Mouse (Mus musculus): ENCODE data around the gene Mrpl3. TPM values are rescaled to one million over a fixed set of nuclear protein-coding genes. Genes with fewer than 3 reads are reported as not detected.
"Not testable (repeated sequence)": the region's sequence is repeated elsewhere in the genome, so short reads cannot be mapped to it uniquely, and the experiment has no call there.

The Mrpl3 gene
- 111 and 120 TPM in 2 replicates for total RNA-seq (2021)
- long read RNA-seq, experiment 1, transcript Mrpl3-201 (10 exons, 3,972 nt), result major isoform, 70 of 79 reads
- long read RNA-seq, experiment 1, partial matches to known transcripts, result 1 of 79 reads
- long read RNA-seq, experiment 1, other reads (novel, unspliced or antisense), result 6 of 79 reads
- long read RNA-seq, experiment 2, transcript Mrpl3-201 (10 exons, 3,972 nt), result major isoform, 63 of 69 reads
- long read RNA-seq, experiment 2, partial matches to known transcripts, result 0 of 69 reads
- long read RNA-seq, experiment 2, other reads (novel, unspliced or antisense), result 6 of 69 reads

DNA sequence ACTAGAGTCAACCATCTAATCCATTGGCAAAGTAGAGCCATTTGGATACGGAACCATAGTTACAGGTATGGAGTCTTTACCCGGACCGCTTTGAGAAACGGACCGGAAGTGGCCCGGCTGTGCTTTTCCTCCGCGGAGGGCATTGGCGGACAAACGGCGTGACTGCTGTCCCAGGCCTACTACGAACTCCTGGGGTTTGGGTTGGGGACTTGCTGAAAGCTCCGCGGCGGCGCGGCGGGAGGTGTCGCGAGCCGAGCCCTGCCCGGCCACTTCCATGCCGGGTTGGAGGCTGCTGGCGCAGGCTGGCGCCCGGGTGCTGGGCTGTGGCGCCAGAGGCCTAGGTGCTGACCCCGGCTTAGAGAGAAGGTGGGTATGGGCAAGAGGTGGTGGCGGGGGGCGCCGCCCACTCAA lies at the start of gene Mrpl3:
Gene Mrpl3 (plus strand): TSS at position 93 of the 411 bp plus-strand sequence.
- DNase-seq, result peak; percentile 92

DNA sequence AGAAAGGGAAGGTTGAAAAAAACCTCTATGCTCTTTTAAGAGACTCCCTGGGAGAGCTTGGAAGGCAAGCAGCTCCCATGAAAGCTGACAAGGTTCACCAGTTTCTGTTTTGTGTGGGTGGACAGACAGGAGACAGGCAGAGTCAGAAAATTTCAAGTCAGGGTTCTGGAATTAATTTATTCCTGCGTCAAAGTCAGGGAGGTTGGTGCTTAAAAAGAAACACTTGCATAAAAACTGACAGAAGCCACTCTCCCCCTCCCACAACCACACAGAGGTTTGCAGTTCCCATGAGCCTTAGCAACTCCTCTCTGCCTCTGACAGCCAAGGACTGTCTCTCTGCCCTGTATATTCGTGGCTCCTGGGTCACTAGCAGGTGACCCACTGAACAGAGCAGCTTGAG lies 42.3 kb upstream of the Mrpl3 start:
- DNase-seq, result no peak

DNA sequence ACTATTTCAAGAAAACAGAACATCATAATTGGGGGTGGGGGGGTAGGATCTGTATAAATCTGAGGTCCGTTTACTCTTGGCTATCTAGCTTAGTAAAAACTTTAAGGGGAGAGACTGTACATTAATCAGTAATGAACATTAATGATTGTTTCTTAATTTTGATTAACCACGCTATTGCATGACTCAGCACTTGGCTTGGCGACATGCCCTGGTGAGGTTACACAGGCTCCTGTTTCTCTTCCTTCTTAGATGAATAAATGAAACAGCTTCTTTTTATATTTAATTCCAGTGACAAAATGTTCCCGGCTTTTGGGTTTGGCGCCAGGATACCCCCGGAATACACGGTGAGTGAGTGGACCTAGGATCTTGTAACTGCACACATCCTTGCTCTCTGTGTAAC lies 34.9 kb upstream of the Mrpl3 start:
- DNase-seq, result no peak

DNA sequence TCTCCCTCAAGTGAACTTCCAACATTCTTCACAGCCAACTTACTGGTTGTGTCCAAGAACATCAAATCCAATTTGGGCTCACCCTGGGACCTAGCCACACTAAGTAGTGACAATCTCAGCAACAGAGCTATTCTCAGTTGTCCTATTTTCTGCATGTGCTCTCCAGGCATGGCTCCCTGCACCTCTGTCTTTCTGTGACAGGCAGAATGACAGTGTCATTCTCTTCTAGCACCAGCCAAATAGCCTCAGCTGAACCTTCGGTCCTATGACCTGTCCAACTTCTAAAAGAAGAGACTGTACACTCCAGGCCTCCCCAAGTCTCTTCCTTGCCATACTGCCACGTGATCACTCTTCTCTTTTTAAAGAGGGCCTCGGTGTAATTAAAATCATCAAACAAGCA lies 24.7 kb upstream of the Mrpl3 start:
- no peak for DNase-seq

DNA sequence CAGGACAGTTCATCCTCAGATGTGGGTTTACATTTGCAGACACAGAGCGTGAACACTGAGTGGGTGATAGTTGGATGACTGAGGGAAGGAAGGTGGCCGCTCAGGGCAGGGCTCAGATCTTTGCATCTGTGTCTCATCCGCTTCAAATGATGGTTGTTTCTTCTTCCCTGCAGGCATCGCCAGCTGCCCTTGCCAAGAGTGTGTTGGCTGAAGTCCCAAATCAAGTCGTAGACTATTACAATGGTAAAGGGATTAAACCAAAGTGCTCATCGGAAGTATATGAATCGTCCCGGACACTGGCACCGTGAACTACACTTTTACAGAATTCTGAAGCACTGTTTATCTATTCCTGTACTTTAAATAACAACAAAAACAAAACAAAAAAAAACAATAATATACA lies 20.5 kb upstream of the Mrpl3 start:
- DNase-seq, result no peak

DNA sequence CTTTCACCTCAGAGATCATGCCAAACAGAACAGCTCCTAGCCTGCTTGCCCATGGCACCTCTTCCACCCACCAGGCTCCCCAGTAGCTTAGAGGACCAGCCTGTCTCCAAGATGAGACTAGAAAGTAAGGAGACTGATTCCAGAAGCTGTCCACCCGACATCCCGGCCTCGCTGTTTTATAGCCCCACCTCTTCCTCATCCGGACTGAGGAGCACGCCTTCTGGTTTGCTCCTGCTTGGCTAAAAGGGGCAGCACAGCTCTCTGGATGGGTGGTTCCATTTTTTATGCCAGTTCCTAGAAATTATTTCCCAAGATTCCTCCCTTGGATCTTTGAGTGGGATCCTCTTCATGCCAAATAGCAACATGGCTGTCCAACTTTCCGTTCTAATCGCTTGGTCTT lies 19.4 kb upstream of the Mrpl3 start:
- no peak for DNase-seq

DNA sequence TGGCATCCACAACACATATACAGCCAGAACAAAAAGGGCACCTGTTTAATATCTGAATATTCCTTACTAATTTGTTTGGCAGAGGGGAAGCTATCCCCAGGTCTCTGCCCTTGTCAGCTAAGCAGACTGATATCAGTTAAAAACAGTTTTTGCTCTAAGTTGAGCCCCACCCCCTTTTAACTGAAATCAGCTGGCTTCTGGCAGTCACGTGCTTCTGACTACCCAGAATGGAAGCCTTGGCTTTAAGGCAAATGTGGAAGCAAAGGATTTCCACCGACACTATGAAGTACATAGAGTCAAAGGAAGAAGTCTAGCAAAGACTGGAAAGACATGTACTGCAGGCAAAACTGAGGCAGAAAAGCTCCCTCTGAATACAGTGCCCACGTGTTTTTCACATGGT lies 15.2 kb upstream of the Mrpl3 start:
- no peak for DNase-seq

DNA sequence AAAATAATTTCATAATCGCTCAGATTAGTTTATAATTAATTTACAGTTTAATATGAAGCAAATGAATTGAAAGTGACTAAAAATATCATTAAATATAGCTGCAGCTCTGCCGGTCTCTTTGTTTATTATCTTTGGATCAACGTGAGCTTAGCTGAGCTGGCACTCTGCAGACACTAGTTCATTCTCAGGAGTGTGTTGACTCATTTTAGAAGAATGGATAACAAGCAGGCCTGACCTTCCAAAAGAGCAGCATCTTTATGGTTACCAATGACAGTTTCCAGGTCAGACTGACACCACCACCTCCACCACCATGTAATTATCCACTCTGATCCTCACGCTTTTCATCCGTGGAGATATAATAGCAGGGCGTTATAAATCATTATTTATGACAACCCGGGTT lies 7.0 kb upstream of the Mrpl3 start:
- DNase-seq, result no peak

DNA sequence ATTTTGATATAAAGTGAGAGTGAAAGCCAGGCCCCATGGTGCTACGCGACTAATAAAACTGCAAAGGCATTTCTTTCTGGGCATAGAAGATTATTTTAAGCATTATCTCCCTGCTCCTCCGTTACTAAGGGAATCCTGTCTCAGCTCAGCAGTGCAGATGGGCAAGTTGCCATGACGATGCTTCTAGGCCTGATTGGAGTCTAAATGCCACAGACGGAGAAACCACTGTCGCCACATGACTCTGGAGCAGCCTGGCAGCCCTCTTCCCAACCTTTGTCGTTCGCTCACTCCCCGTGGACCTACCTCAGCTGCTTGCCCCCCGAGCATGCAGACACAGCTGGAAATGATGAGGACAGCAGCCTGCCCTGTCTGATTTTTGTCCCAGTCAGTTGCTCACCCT lies 4.7 kb upstream of the Mrpl3 start:
- no peak for DNase-seq

DNA sequence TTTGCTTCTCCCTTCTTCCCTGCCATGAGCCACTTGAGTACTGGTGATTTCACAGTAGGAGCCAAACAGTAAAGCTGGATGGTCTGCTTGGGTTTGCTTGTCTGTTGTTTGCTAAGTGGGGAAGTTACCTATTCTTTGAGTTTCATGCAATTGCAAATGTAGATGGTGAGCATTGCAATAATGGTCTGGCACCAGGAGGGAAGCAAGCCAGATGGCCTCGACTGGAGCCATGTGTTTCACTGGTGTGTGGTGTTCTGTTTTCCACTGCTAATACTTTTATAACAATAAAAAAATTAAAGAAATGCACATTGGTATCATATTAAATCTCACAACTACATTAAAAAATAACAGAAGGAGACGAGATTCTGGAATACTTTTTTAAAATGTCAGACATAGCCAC lies 3.4 kb upstream of the Mrpl3 start:
- DNase-seq, result no peak

DNA sequence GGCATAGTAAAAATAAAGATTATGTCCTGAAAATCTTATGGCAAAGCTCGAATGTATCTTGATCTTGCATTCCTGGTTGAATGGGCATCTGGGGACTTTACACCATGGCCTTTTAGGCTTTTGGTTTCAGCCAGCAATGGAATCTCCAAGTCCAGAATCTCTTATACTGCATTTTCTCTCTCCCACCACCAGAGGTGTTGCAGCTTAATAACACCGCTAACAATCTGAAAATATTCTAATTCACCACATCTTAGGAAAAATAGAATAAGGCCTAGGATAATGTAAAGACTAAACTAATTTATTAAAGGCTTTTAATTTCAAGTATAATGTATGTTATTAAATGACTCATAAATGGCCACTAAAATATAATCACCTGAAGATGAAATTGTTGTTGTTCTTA lies 2.8 kb upstream of the Mrpl3 start:
- no peak for DNase-seq

DNA sequence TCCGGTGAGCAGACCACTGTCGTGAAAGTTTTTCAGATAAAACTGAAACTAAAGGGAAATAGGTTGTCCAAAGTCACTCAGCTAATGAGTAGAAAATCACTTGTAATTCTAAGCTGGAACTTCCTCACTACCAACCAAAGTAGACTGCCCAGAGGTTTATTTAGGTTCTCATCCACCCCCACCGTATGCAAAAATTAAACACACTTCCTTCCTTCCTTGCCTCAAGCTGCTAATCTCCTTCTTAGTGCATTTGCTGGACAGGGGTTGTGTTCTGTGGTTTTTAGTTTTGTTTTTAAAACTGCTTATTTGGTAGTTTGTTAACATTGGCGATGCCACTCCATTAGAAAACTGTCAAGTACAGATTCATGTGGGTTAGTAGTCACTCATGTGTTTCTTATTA lies 773 bp downstream of the Mrpl3 start:
- no peak for DNase-seq

DNA sequence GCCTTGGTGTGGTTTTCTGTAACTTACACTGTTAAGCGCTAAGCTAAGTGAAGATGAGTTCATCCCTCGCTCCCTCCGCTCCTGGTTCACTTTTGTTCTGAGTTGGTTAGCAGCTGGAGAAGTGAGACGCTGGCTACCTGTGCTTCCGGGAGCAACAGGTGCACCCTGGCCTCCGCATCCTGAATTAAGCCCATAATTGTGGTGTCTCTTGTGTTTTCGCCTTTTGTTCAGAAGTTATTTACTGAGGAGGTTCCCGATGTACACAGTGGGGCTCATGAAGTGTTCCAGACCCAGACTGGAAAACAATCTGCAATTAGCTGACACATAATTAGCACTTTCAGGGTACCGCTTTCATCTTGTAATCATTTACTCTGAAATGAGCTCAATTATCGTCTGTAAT lies 16.1 kb downstream of the Mrpl3 start:
- DNase-seq, result no peak

DNA sequence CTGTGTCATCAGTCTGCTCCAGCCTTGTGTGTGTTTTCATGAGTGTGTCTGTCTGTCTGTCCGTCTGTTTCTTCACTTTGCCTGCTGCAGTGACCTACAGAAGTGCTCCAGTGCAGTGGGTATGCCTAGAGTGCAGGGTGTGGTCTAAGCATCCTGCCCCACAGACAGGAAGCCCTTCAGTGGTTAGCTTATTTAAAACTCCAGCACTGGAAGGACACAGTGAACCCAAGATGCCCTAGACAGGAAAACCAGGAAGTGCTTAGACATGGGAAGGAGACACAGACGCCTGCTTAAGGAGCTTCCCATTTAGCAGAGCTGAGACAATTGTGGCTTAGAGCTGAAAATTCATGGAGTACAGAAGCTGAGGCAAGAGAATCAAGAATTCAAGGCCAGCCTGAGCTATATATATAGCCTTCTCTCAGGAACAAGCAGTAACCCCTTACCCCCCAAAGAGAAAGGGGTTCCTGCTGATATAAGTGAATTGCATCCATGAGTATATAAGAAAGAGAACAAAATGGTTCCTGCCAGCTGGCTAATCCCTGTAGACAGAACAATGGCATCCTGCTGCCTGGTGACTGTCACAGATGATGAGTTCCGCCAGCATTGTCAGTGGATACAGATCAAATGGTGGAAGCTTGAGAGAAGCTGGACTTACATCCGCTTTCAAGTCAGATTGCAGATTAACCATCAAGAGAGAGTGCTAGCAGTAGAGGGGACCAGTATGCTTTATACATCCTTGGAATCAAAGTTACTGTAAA lies 20.1 kb downstream of the Mrpl3 start:
- no peak for DNase-seq

DNA sequence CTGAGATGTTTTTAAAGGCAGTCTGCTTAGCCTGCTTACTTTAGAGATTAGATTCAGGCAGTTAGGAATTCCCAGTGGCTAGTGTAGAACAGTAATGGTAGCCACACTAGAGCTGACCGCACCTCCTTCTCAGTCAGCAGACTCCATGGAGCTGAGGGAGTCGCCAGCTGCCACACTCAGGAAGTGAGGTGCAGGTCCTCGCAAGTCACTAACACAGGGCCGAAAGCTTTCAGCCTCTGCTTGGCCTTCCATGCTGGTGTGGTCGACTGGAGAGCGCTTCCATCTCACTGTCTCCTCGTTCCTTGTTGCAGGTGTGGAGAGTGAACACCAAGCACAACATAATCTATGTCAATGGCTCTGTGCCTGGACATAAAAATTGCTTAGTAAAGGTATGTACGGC lies 21.8 kb downstream of the Mrpl3 start:
- DNase-seq, result no peak

DNA sequence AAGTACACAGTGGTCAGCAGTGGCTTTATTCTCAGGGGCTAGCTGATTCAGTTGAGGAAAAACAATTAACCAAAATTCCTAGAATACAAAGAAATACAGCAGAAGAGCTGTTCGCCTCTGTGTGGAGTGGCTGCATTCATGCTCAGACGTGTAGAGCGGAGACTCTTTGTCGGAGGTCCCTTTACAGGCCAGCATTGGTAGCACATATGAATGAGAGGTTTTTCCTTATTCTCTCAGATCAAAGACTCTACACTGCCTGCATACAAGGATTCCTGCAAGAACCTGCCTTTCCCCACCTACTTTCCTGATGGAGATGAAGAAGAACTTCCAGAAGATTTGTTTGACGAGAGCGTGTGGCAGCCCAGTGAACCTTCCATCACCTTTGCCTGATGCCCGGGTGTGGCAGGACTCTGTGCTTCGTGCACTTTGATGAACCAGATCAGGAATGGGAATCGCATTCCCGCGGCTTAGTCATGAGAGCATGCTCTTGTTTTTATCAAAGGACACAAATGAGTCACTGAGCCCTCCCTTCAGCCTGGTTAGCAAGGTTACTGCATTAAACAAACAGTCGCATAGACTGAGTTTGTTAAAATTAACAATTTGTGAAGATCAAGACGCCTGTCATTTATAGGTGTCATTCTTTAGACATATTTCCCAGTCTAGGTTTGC lies 23.9 kb downstream of the Mrpl3 start:
- peak; percentile 68 for DNase-seq

DNA sequence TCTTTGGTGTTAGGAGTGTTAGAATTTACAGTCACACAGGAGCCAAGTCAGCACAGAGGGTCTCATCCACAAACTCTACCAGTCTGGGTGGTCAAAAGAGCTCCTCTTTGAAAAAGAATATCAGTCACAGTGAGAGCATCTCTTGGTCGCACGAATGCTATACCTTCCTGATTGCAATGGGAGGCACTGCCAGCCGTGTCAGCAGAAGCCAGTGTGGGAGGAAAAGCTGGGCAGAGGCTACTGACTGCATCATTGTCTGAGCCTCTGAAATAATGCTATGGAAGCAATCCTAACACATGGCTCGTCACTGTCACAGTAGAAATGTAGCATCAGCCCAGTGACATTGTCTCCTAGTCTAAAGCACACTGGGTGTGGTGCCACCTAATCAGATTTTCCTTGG lies 25.4 kb downstream of the Mrpl3 start:
- DNase-seq, result no peak

DNA sequence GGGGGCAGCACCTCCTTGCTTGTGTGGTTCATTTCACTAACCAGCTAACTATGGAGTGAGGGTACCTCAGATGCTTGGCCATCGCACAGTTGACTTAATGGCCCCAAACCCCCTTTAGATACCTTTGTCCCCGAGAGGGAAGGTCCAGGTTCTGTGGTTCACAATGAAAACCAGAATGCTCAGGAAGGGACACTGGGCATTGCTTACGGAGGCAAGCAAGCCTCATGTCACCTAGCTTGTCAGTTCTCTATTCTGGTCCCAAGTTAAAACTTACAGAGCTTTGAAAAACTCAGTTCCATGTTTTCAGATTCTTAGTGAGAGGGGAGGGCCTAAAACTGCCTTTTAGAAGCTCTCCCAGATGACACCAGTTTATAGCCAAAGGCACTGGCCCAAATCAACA lies 27.2 kb downstream of the Mrpl3 start:
- no peak for DNase-seq

DNA sequence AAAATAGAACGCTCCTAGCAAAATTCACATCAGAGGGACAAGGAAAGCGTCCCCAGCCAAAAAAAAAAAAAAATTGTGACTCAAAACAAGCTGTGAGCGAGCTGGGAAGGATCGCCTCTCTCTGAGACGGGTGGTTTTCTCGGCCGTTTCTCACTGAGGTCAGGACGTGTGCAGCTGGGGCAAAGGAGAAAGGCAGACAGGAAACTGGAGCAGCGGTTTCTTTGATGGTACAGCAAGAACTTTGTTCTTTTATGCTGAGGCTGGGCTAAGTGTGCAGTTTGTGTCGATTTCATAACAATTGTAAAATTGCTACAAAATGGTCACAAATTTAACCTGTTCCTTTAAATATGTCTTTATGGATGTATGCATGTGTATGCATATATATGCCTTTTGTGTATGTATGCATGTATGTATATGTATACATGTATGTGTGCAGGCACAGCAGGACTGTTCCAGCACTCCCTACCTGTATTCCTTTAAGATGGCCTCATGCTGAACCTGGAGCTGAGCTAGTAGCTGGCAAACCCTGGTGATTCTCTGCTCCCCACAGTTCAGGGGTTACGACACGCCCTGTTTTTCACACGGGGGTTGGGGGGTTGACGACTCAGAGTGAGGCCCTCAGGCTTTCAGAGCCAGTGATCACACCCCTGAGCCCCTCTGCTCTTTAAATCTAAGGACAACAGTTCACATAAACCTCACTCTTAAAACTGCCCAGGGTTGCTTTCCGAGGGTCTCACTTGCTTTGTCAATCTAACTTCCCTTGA lies 48.0 kb downstream of the Mrpl3 start:
- DNase-seq, result no peak

DNA sequence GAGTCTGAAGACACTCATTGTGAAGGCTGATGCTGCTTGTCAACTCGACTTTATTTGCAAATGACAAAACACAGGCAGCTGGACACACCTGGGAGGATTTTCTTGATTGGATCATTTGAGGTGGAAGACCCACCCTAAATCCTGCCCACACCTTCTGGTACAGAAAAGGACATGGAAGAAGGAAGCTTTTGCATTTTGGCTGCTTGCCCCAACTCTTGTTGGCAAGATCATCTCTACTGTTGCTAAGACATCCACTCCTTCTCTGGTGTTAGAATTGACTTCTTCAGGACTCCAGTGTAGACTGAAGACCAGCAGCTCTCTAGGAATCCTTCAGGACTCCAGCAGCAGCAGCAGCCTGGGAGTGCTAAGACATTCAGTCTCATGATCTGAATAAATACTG lies 48.9 kb downstream of the Mrpl3 start:
- DNase-seq, result no peak

DNA sequence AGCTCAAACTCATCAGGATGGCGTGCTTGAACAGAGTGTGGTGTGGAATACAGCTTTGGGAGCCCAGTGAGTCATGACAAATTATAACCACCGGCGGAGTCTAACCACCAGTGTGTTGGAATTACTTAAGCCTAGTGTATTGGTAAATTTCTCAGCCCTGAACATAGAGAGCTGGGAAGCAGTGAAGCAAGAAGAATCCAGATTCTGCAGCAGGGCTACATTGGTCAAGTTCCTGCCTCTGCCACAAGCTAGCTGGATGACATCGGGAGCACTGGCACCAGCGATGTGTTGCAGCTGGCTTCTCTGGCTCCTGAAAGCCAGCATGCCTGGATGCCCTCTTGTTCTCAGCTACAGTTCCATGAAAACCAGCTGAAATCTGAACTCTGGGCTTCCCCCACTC lies 50.9 kb downstream of the Mrpl3 start:
- DNase-seq, result no peak

DNA sequence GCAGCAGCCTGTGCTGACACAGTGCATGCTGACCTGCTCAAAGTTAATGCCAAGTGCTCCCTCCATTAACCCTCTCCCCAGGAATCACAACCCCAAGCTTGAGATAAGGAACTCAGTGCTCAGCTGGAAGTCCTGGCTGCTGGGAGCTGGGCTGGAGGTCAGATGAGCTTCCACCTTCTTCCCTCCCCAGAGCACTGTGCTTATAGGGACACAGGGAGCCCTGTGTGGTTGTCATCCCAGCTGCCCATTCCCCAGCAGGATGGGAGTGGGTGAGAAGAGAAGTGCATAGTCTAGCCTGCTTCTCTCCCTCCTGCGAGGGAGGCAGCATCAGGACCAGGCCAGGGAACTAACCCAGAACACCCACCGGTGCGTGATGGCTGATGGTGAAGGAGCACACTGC lies 72.2 kb downstream of the Mrpl3 start:
- not testable (repeated sequence) for DNase-seq
